Mouse (Mus musculus) liver, adult (tissue): ENCODE results near the gene Sdhaf1.

Experiments used
- GATA4 ChIP-seq: IDR thresholded peaks from 2 replicates; pipeline ENCODE4 v1.6.1; 2014; ENCODE audit warnings: mild to moderate bottlenecking, low read length; ENCODE audit not compliant: insufficient replicate concordance

Sdhaf1 gene

DNA sequence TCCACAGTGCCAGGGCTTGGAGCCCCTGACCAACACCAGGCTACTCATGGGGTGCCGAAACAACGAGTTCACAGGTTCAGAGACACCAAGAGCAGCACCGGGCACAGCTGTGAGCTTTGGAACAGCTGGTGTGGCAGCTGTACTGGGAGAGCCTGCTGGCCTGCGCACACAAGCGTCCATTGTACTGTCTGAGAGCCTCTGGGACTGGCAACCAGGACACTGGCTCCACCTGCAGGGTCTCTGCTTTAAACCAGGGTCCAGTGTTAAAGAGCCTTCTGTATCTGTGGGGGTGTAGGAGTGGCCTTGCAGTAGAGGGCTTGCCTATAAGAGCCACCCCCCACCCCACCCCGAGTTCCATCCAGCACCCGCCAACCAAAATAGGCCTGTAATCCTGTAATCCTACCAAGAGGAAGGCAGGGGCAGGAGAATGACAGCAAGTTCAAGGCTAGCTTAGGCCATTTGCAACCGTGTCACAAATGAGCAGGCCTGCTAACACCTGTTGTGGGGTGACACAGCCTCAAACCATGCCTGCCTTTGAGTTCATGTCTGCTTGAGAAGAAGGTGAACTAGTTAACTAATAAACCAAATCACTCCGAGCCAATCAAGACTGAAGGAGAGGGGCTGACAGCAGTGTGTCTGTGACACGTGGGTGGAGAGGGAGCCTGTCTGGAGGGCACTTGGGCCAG lies 33.8 kb downstream of the Sdhaf1 start:
- TF ChIP-seq GATA4, result no peak

GRCm38 (mm10) chr7:30289071-30289713 lies 34.5 kb downstream of the Sdhaf1 start:
- no peak for TF ChIP-seq GATA4

- TF ChIP-seq GATA4, result no peak
These were observed 35.6 kb downstream of the Sdhaf1 start for GRCm38 (mm10) chr7:30288046-30288445.

- TF ChIP-seq GATA4, result no peak
These were observed 36.8 kb downstream of the Sdhaf1 start for GRCm38 (mm10) chr7:30286701-30287410.

DNA sequence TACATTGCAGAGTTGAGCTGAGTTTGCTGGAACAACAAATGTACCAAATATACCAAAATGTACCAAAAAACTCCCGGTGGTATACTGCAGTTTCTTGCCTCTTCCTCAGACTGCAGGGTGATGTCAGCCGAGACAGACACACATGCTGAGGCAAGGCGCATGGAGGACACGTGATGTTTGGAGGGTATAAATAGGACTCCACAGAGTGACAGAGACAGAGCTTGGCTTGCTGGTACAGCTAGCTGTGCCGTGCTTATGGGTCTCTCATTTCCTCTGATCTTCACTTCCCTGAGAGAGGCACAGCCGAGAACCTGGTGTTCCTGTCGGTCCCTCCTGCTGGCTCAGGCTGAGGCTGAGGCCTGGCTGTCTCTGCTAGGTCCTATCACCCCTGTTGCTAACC lies 41.0 kb downstream of the Sdhaf1 start:
- no peak for TF ChIP-seq GATA4

- no peak for TF ChIP-seq GATA4
These were observed 42.2 kb downstream of the Sdhaf1 start for GRCm38 (mm10) chr7:30281522-30281921.

DNA sequence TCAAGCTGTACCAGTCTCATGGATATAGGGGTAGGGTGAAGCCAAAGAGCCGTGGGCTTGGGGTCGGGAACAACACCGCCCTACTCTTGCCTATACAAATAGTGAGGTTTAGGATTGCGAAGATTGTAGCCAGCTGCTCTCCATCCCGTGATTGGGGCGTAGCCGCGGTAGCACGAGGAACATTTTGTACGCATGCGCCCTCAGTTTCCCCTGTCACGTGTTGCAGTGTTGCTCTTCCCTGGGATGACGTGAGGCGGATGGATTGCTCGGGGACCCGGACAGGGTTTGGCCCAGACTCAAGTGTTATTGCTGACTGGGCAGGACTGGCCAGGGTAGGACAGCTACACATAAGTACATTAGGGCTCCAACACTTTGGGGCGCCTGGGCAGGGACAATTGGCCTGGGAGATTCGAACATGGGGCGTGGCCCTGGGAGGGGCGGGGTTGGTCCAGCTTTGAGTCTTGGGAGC lies 43.0 kb downstream of the Sdhaf1 start:
- no peak for TF ChIP-seq GATA4

GRCm38 (mm10) chr7:30279951-30280669 lies 43.6 kb downstream of the Sdhaf1 start, which contains the start of the genes Thap8 and Wdr62:
Gene Thap8, plus strand, starts transcription at chr7:30280094.
Gene Wdr62, minus strand, starts transcription at chr7:30280419.
- TF ChIP-seq GATA4, result no peak

GRCm38 (mm10) chr7:30279536-30279935 lies 44.2 kb downstream of the Sdhaf1 start:
- TF ChIP-seq GATA4, result no peak

- no peak for TF ChIP-seq GATA4
These were observed 44.8 kb downstream of the Sdhaf1 start for GRCm38 (mm10) chr7:30278911-30279310.

DNA sequence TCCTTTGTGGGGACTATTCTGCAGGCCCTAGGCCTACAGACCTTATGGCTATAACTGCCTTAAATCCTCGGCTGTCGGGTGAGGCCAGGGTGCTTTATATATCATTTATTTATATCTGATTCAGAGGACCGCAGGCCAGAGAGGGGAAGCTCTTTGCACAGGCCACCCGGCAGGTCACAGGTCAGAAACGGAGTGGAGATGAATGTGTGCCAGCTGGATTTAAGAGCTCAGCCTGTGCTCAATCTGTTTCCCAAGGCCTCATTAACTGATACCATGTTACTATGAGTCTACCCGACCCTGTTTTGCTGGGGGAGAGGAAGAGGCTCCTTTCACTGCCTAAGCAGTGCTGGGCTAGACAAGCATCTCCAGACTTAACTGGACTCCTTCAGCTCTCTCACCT lies 49.3 kb downstream of the Sdhaf1 start:
- no peak for TF ChIP-seq GATA4
